Mouse (Mus musculus) cerebellum, adult 2 months (tissue): ENCODE measurements around the gene Ccnq. TPM values are rescaled to one million over a fixed set of nuclear protein-coding genes. Genes with fewer than 3 reads are reported as not detected.
A peak's percentile ranks its signal among the peaks of the same experiment; 100 is the strongest.

Experiments used
- DNase-seq, 2 experiments: peaks; one replicate each; pipeline ENCODE4 v3.0.0; 2021
- H3K27ac ChIP-seq: fragments of 200-500 bp; 2 replicates; pipeline ENCODE4 v1.5.1; 2012; ENCODE audit warnings: low read length, control low read depth, inconsistent platforms; ENCODE audit not compliant: insufficient read depth
- H3K27me3 ChIP-seq: fragments of 200-500 bp; 2 replicates; pipeline ENCODE4 v1.6.1; 2012; ENCODE audit warnings: inconsistent platforms, mild to moderate bottlenecking, low read length, moderate library complexity; ENCODE audit not compliant: control insufficient read depth, insufficient read depth
- H3K4me1 ChIP-seq: fragments of 200-500 bp; 2 replicates; pipeline ENCODE4 v1.6.1; 2011; ENCODE audit warnings: low read length; ENCODE audit not compliant: control insufficient read depth, insufficient read depth
- H3K4me3 ChIP-seq: fragments of 200-500 bp; replicated peaks from 2 replicates; pipeline ENCODE3; 2011; ENCODE audit warnings: mild to moderate bottlenecking, low read depth, low read length, control low read depth; ENCODE audit not compliant: insufficient read depth
- CTCF ChIP-seq: fragments of 200-500 bp; IDR thresholded peaks from 2 replicates; pipeline ENCODE4 v1.5.1; 2011; ENCODE audit warnings: low read depth, mild to moderate bottlenecking, control low read depth, low read length, moderate library complexity, borderline replicate concordance; ENCODE audit not compliant: insufficient read depth
- POLR2A ChIP-seq: fragments of 200-500 bp; IDR thresholded peaks from 2 replicates; pipeline ENCODE4 v1.6.1; 2011; ENCODE audit warnings: low read length, control low read depth, borderline replicate concordance; ENCODE audit not compliant: insufficient read depth
- WGBS: fragments of 180-500 bp; shearing (Covaris S2); methylation state at CpG from one replicate; pipeline ENCODE4 v1.1.7; 2018; 5-methylcytosine and 5-hydroxymethylcytosine counted together
- polyA plus RNA-seq: library from polyadenylated mRNA; depleted of rRNA; stranded (reverse); fragments of >200 nt; gene quantifications from 2 replicates; pipeline ENCODE4 v1.2.3, GENCODE M21; 2012

Ccnq gene
- polyA plus RNA-seq, 1 experiment: 30.8 TPM

DNA sequence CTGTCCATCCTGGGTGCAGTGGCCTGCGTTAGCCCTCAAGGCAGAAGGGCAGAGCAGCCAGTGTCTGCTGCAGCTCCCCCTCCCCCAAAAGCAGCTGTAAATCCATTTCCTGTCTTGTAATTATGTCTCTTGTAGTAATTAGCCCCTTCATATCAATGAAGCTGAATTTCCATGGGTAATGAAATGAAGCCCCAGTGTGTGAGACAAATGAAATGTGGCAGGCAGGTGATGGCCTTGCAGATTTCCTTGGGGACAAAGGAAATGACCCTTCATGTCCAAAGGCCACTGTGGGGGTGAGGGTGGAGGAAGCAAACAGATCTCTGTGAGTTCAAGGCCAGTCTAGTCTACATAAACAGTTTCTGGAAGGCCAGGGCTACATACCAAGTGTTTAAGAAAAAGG is 1.7 kb upstream of the Ccnq start:
- DNase-seq: no peak
- no peak for TF ChIP-seq POLR2A
- TF ChIP-seq CTCF: no peak
- Histone ChIP-seq H3K27me3 (no peaks in the 10 kb centered on the region), H3K4me3 (no peak overlapping the region), H3K4me1 (no peaks in the 10 kb centered on the region), H3K27ac (no peak overlapping the region)
- 92% methylated on average over 1 of the region's 1 CpGs for WGBS

- Histone ChIP-seq H3K27ac (no peak overlapping the region), H3K4me1 (no peaks in the 10 kb centered on the region), H3K4me3 (peak overlapping the region; percentile 87), H3K27me3 (no peaks in the 10 kb centered on the region)
- WGBS: 1% methylated on average over 2 of the region's 2 CpGs
- TF ChIP-seq CTCF (no peak), POLR2A (no peak)
- DNase-seq: no peak
These were observed 294 bp upstream of the Ccnq start for GRCm38 (mm10) chr11:78751843-78752203.

- H3K27me3 ChIP-seq: no peaks in the 10 kb centered on the region
- no peak overlapping the region for H3K27ac ChIP-seq
- 87% methylated on average over 7 of the region's 7 CpGs for WGBS
- no peaks in the 10 kb centered on the region for H3K4me1 ChIP-seq
- TF ChIP-seq CTCF (no peak), POLR2A (no peak)
- no peak for DNase-seq
- no peak overlapping the region for H3K4me3 ChIP-seq
These were observed 5.3 kb downstream of the Ccnq start for GRCm38 (mm10) chr11:78746264-78746663.

DNA sequence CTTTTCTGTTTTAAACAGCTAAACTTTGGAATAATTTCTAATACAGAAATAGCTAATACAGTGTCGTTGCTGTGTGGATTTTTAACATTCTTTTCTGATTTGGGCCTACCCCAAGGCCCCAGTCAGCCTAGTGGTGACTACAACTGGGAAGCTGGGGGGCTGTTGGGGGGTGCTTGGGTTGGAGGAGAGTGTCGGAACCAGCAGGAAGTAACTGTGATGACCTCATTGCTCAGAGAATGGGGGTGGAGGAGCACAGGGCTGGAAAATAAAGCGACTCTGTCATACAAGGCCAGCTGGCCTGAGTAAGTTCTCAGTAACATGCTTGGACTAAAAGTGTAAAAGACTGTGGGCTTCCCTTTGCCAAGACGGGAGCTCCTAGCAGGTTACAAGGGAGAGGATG is 6.1 kb downstream of the Ccnq start:
- Histone ChIP-seq H3K27ac (no peak overlapping the region), H3K4me1 (no peaks in the 10 kb centered on the region), H3K4me3 (no peak overlapping the region), H3K27me3 (no peaks in the 10 kb centered on the region)
- WGBS: 34% methylated on average over 4 of the region's 4 CpGs
- TF ChIP-seq CTCF (no peak), POLR2A (no peak)
- peak in 1 of 2 experiments; percentile 1 for DNase-seq

- DNase-seq: no peak
- H3K27me3 ChIP-seq: no peaks in the 10 kb centered on the region; the same call in 1 of the 2 replicates
- WGBS: 55% methylated on average over 3 of the region's 3 CpGs
- H3K4me3 ChIP-seq: no peak overlapping the region
- no peaks in the 10 kb centered on the region for H3K4me1 ChIP-seq
- H3K27ac ChIP-seq: no peak overlapping the region
- TF ChIP-seq CTCF: no peak
- no peak for TF ChIP-seq POLR2A
These were observed 9.1 kb downstream of the Ccnq start for GRCm38 (mm10) chr11:78742461-78742860.

- 21% methylated on average over 7 of the region's 7 CpGs for whole genome bisulfite sequencing
- no peak for DNase-seq
- no peak for TF ChIP-seq CTCF
- no peak for TF ChIP-seq POLR2A
- H3K4me1 ChIP-seq: no peaks in the 10 kb centered on the region
- H3K27me3 ChIP-seq: no peaks in the 10 kb centered on the region; the same call in 1 of the 2 replicates
- H3K4me3 ChIP-seq: no peak overlapping the region
- H3K27ac ChIP-seq: no peak overlapping the region
These were observed 9.6 kb downstream of the Ccnq start for GRCm38 (mm10) chr11:78741958-78742357.

DNA sequence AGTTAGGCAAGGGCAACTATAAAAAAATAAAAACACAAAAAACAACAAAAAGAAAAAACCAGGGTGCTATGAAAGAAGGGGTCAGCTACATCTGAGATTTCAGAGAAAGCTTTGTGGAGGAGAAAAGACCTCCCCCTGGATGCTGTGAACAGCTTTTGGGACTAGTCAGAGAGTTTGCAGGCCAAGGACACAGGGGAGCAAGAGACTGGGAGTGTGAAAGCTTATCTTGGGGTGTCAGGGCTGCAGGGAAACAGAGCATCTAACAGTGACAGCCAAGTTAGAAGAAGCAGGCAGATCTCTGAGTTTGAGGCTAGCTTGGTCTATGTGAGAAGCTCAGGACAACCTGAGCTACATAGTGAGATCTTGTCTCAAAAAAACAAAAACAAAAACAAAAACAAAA is 12.2 kb downstream of the Ccnq start:
- DNase-seq: no peak
- Histone ChIP-seq H3K4me1 (no peaks in the 10 kb centered on the region), H3K27me3 (no peaks in the 10 kb centered on the region; the same call in 1 of the 2 replicates), H3K27ac (no peak overlapping the region), H3K4me3 (no peak overlapping the region)
- TF ChIP-seq CTCF (no peak), POLR2A (no peak)

DNA sequence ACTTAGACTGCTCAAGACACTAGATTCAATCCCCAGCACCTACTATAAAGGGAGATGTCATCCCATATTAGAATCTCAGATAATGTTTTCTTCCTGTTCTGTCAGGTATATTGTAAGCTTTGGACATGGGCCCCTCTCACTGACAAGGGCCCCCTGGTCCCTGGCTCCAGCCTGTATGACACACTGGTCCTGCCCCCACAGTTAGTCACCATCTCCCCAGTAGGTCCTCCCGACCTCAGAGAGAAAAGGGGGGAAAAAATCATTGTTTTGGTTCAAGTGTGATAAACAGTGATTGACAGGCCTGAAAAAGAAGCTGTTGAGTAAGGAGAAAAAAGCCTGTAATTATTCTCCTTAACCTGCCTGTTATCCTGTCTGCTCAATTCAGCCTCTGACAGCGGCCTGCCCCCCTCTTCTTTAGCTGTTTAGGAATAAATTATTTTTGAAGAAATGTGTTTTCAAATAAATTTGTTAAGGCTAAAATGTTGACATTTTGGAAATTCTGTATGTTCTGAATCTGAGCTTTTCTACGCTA is 14.6 kb downstream of the Ccnq start:
- Histone ChIP-seq H3K27me3 (no peaks in the 10 kb centered on the region; the same call in 1 of the 2 replicates), H3K4me1 (no peaks in the 10 kb centered on the region), H3K4me3 (no peak overlapping the region), H3K27ac (no peak overlapping the region)
- TF ChIP-seq CTCF: no peak
- TF ChIP-seq POLR2A: no peak
- DNase-seq: no peak
- 66% methylated on average over 3 of the region's 3 CpGs for WGBS

DNA sequence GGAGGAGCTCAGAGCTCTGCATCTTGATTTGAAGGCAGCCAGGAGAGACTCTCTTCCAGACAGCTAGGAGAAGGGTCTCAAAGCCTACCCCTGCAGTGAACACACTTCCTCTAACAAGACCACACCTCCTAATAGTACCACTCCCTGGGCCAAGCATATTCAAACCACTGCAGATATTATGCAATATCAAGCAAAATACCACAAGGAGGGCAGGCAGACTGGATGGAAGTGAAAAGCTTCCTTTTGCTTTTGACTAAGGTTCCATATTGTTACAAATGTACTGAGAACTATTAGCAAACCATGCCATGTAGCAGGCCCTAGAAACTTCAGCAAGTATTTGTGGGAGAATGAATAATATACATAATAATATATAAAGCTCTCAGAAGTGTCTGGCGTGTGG is 16.4 kb downstream of the Ccnq start:
- no peaks in the 10 kb centered on the region for H3K27me3 ChIP-seq
- 95% methylated on average over 1 of the region's 1 CpGs for WGBS
- TF ChIP-seq CTCF: no peak
- DNase-seq: no peak
- no peaks in the 10 kb centered on the region for H3K4me1 ChIP-seq
- H3K4me3 ChIP-seq: no peak overlapping the region
- H3K27ac ChIP-seq: no peak overlapping the region
